Mouse (Mus musculus) hindbrain, embryonic 10.5 days (tissue): Measurements from ENCODE around the gene Heatr5a. TPM values are rescaled to one million over a fixed set of nuclear protein-coding genes. Genes with fewer than 3 reads are reported as not detected.

Source experiments
- DNase-seq: peaks from one replicate; pipeline ENCODE4 v3.0.0-alpha.2; 2017; ENCODE audit warnings: low spot score
- H3K27ac ChIP-seq: fragments of 300-500 bp; sonication (generic); 2 replicates; pipeline ENCODE4 v1.5.1; 2016; ENCODE audit warnings: mild to moderate bottlenecking, moderate library complexity
- H3K27me3 ChIP-seq: fragments of 300-500 bp; sonication (generic); 2 replicates; pipeline ENCODE4 v1.6.1; 2016; ENCODE audit warnings: mild to moderate bottlenecking; ENCODE audit not compliant: poor library complexity, insufficient read depth, severe bottlenecking
- H3K36me3 ChIP-seq: fragments of 300-500 bp; sonication (generic); 2 replicates; pipeline ENCODE4 v1.6.1; 2016; ENCODE audit warnings: mild to moderate bottlenecking, moderate library complexity
- H3K4me1 ChIP-seq: fragments of 300-500 bp; sonication (generic); replicated peaks from 2 replicates; pipeline ENCODE4 v1.6.1; 2016; ENCODE audit warnings: mild to moderate bottlenecking
- H3K4me3 ChIP-seq: fragments of 300-500 bp; sonication (generic); 2 replicates; pipeline ENCODE4 v1.5.1; 2016; ENCODE audit warnings: mild to moderate bottlenecking, moderate library complexity
- H3K9me3 ChIP-seq: fragments of 300-500 bp; sonication (generic); 2 replicates; pipeline ENCODE4 v1.6.1; 2016; ENCODE audit warnings: mild to moderate bottlenecking, moderate library complexity
- WGBS: fragments of 180-500 bp; shearing (Covaris S2); methylation state at CpG from one replicate; pipeline ENCODE4 v1.1.7; 2016; 5-methylcytosine and 5-hydroxymethylcytosine counted together
- polyA plus RNA-seq: library from polyadenylated mRNA; unstranded; fragments of >200 nt; fragmentation: Nextera tagmentation; extraction: Ambion mirVana; gene quantifications from 2 replicates; pipeline ENCODE4 v1.2.1, GENCODE M21; 2016

Gene Heatr5a
- polyA plus RNA-seq, 1 experiment from 2014 or later, result 10.1 TPM

DNA sequence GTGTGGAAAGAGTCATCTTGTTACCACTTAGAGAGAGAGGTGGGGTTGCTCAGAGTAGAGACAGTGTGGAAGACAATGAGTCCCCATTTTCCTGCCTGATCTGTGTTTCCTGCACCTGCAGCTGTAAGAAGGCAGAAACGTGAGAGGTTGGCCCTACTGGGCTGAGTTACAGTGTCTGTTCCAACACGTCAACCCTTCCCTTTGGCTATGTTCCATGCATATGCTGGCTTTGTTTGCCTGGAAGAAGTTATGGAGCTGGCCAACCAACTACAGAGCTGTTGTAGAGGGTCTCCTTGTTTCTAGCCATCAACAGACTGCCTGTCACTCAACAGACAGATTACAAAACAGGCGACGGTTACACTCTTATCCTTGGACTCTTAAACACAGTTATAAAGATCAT, 74.2 kb downstream of the Heatr5a start:
- Histone ChIP-seq H3K27ac (no peak overlapping the region), H3K36me3 (peaks cover 54% of the 10 kb centered on the region), H3K27me3 (no peaks in the 10 kb centered on the region), H3K4me1 (no peaks in the 10 kb centered on the region), H3K4me3 (no peak overlapping the region), H3K9me3 (no peaks in the 10 kb centered on the region)
- WGBS, result 93% methylated on average over 4 of the region's 4 CpGs
- DNase-seq, result no peak

DNA sequence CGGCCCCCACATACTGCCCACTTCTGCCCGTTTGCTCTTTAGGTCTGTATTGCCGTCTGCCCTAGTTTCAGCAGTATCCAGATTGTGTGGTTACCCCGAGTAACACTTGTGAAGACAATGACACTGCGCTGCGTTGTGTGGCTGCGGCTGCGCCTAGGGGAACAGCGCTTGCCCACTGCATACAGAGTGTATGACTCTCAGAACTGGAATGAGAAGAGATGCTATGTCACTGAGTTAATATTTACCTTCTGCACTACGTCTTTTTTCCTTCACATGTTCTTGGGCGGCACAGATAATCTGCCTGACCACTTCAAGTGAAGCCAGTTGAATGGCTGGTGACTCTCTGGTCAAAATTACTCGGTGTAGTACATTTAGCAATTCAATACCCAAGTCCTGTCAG, 82.5 kb downstream of the Heatr5a start:
- Histone ChIP-seq H3K36me3 (peaks cover 66% of the 10 kb centered on the region), H3K4me3 (no peak overlapping the region), H3K27ac (no peak overlapping the region), H3K4me1 (no peaks in the 10 kb centered on the region), H3K27me3 (no peaks in the 10 kb centered on the region), H3K9me3 (no peaks in the 10 kb centered on the region)
- DNase-seq, result no peak
- 95% methylated on average over 12 of the region's 12 CpGs for WGBS

DNA sequence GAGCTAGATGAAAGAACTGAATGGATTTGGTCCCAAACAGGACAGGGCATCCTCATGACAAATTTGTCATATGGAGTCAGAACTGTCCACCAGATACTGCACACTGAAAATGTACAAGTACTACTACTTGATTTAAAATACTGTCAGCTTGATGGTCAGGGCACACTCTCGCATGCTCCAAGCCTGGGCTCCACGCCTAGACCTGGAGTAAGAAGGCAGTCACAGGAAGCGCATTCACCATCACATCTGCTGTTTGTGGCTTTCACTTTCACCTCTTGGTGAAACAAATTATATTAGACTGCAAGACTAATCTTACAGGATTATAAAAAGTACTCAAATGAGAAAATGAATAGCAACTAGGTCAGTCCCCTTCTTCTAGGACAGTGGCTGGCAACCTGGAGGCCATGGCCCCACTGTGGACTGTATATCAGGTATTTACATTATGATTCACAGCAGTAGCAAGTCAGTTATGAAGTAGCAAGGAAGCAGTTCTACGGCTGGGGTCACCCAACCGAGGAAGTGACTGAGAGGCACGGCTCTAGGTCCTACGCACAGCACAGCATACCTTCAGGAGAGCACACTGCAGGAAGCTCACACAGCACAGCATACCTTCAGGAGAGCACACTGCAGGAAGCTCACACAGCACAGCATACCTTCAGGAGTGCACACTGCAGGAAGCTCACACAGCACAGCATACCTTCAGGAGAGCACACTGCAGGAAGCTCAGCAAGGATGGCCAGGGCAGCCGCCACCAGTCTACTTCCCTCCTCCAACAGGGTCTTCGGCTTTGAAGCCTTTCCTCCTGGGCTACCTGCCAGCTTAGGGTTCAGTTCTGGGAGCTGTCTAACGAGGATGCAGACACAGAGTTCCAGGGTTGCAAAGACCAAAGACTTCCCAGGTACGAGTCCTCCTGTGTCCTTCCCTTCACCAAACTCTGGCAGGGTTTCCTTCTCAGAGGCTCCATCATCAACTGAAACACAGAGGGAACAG, 83.5 kb downstream of the Heatr5a start:
- Histone ChIP-seq H3K4me3 (no peak overlapping the region), H3K27ac (no peak overlapping the region), H3K27me3 (no peaks in the 10 kb centered on the region), H3K4me1 (no peaks in the 10 kb centered on the region), H3K9me3 (no peaks in the 10 kb centered on the region), H3K36me3 (peaks cover 63% of the 10 kb centered on the region)
- DNase-seq, result no peak
- 90% methylated on average over 11 of the region's 11 CpGs for WGBS

DNA sequence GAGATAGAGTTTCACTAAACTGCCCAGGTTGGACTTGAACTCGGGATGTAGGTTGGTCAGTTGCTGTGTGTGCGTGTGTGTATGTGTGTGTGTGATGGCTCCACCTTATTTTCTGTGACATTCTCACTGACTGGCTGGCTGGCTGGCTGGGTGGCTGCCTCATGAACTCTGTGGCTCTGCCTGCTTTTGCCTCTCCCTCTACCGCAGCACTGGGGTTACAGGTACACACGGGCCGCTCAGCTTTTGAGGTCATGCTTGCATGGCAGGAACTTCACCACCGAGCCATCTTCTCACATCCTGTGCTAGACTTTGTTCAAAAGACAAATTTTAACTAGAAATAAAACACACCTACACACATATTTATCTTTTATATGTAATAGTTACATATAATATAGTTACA, 84.8 kb downstream of the Heatr5a start:
- H3K36me3 ChIP-seq, result peaks cover 60% of the 10 kb centered on the region
- H3K27me3 ChIP-seq, result no peaks in the 10 kb centered on the region
- no peak for DNase-seq
- 93% methylated on average over 6 of the region's 6 CpGs for WGBS
- no peaks in the 10 kb centered on the region for H3K9me3 ChIP-seq
- no peaks in the 10 kb centered on the region for H3K4me1 ChIP-seq
- no peak overlapping the region for H3K27ac ChIP-seq
- H3K4me3 ChIP-seq, result no peak overlapping the region

DNA sequence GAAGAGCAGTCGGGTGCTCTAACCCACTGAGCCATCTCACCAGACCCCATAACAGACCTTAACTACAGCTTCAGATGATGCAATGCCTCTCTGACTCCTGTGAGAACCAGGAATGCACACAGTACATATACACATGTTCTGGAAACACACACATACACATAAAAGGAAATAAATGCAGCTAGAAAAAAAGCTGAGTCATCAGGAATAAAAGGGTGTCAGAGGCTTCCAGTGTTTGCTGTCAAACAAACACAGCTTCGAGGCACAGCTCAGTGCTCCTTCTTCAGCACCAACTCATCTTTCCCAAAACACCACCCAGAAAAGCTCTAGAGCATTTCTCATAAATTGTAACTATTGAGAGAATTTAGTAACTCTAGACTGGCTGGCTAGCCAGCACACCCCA, 86.3 kb downstream of the Heatr5a start:
- H3K27ac ChIP-seq, result no peak overlapping the region
- H3K27me3 ChIP-seq, result no peaks in the 10 kb centered on the region
- no peak overlapping the region for H3K4me3 ChIP-seq
- H3K36me3 ChIP-seq, result peaks cover 62% of the 10 kb centered on the region
- no peaks in the 10 kb centered on the region for H3K4me1 ChIP-seq
- no peak for DNase-seq
- H3K9me3 ChIP-seq, result no peaks in the 10 kb centered on the region
- 92% methylated on average over 2 of the region's 2 CpGs for WGBS

DNA sequence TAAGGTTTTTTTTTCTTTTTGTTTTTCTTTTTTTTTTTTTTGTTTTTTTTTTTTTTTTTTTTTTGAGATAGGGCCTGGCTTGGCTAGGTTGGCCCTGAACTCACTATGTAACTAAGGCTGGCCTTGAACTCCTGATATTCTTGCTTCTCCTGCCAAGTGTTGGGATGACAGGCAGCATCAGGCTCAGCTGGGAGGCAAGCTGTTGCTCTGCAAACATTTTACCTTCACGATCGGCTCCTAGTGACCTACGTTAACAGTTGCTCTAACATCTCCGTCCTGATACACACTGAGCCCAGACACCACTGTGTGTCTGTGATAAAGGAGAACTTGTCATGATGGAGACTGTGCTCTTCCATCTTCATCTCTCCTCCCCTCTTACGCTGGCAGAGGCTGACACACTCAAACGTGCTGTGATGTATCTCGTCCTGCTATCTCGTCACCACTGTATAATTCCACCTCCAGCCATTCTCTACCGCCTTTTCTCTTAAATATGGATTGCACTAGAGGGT, 87.8 kb downstream of the Heatr5a start:
- Histone ChIP-seq H3K4me3 (no peak overlapping the region), H3K27me3 (no peaks in the 10 kb centered on the region), H3K9me3 (no peaks in the 10 kb centered on the region), H3K27ac (no peak overlapping the region), H3K4me1 (no peaks in the 10 kb centered on the region), H3K36me3 (peaks cover 62% of the 10 kb centered on the region)
- DNase-seq, result no peak
- WGBS, result 94% methylated on average over 9 of the region's 9 CpGs

DNA sequence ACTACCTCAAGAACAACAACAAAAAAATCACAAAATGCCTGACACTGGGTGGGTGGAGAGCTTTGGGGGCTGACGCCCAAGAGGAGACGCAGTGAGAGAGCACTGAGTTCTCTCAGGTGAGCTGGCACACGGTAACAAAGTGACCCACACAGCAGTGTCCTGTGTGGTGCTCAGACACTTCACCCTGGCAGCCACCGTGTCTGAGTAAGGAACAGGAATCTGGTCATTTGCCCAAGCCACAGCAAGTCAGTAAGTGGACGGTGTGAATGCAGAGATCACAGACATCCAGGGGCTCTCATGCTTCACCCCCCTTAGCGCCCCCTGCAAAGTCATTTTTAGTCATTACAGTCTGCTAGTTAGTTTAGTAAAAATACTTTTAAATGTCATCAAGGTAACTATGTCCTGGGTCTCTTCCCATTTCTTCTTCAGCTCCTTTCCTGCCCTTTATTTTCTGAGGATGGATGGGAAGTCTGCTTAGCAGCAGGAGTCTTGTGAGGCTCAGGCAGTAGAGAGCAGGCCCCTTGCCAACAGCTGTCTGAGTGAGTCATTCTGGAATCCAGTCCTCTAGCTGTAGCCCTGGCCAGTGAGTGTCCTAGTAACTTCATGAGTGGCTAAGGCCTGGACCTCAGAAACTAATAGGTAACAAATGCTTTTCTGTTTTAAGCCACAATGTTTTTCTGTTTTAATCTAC, 88.4 kb downstream of the Heatr5a start:
- DNase-seq, result no peak
- no peak overlapping the region for H3K4me3 ChIP-seq
- WGBS, result 90% methylated on average over 6 of the region's 6 CpGs
- no peaks in the 10 kb centered on the region for H3K4me1 ChIP-seq
- H3K27me3 ChIP-seq, result no peaks in the 10 kb centered on the region
- H3K27ac ChIP-seq, result no peak overlapping the region
- H3K36me3 ChIP-seq, result peaks cover 61% of the 10 kb centered on the region
- H3K9me3 ChIP-seq, result no peaks in the 10 kb centered on the region

DNA sequence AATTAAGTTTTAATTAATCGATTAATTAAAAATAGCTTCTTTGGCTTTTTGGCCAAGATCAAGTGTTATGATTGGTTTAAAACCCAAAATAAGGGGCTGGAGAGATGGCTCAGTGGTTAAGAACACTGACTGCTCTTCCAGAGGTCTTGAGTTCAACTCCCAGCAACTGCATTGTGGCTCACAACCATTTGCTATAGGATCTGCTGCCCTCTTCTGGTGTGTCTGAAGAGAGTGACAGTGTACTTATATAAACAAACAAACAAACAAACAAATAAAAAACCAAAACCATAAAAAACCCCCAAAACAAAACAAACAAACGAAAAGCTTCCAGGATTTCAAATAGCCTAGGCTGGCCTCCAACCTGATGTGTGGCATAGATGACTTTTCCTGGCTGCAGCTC, 89.3 kb downstream of the Heatr5a start:
- Histone ChIP-seq H3K27ac (no peak overlapping the region), H3K36me3 (peaks cover 61% of the 10 kb centered on the region)
- WGBS, result 94% methylated on average over 2 of the region's 2 CpGs

DNA sequence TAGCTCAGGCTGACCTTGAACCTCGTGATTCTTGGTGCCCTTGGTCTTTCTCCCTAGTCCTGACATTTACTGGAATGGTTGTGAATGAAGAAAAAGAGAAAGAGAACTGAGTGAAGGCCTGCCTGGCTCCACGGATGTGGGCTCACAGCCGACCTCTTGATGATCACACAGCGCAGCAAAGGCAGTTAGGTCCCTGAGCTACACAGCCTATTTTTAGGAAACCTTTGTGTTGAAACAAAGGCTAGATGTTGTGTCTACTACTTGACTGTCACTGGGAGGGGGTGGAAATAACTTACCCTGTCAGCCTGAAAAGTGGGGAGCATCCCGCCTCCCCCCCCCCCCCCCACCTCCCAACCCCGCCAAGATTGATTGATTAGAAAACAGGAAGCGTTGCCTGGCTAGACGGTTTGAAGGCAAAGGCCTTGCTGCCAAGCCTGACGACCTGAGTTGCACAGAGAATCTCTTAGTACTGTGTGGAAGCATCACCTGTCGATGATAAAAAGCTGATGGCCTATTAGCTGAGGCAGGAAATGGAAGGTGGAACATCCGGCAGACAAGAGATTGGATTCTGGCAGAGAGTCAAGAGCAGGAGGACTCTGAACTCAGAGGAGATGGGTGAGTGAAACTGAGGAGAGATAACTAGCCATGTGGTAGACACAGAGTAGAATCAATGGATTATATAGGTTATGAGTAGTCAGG, 99.5 kb downstream of the Heatr5a start:
- Histone ChIP-seq H3K9me3 (no peaks in the 10 kb centered on the region), H3K4me3 (no peak overlapping the region), H3K27me3 (no peaks in the 10 kb centered on the region), H3K4me1 (peaks cover 11% of the 10 kb centered on the region; the same call in 1 of the 2 replicates), H3K36me3 (0 out of 2 replicates have a peak, but pooled peaks cover 12% of the 10 kb centered on the region), H3K27ac (no peak overlapping the region)
- WGBS, result 67% methylated on average over 11 of the region's 11 CpGs
- DNase-seq, result no peak

More for the DNA sequence above, 89.3 kb downstream of the Heatr5a start:
- no peaks in the 10 kb centered on the region for H3K9me3 ChIP-seq
- H3K27me3 ChIP-seq, result no peaks in the 10 kb centered on the region
- DNase-seq, result no peak
- H3K4me3 ChIP-seq, result no peak overlapping the region
- no peaks in the 10 kb centered on the region for H3K4me1 ChIP-seq

DNA sequence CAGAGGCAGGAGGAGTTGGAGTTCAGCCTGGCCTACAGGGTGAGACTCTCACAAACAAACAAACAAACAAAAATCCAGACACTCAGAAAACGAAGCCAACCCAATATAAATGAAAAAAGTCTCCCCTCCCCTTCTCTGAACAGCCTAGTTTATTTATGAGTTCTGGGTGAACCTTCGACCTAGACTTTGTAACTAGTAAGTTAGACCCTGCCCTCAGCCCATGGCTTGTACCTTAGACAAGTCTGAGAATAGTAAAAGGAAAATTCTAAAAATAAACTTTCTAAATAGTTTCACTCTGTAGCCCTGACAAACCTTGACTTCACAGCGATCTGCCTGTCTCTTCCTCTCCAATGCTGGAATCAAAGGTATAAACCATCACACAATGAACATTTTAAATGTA, 101.6 kb downstream of the Heatr5a start:
- DNase-seq, result no peak
- no peak overlapping the region for H3K4me3 ChIP-seq
- 81% methylated on average over 3 of the region's 3 CpGs for WGBS
- peaks cover 32% of the 10 kb centered on the region for H3K4me1 ChIP-seq
- no peaks in the 10 kb centered on the region for H3K9me3 ChIP-seq
- H3K27ac ChIP-seq, result no peak overlapping the region
- 0 out of 2 replicates have a peak, but pooled peaks cover 6% of the 10 kb centered on the region for H3K36me3 ChIP-seq
- no peaks in the 10 kb centered on the region for H3K27me3 ChIP-seq

DNA sequence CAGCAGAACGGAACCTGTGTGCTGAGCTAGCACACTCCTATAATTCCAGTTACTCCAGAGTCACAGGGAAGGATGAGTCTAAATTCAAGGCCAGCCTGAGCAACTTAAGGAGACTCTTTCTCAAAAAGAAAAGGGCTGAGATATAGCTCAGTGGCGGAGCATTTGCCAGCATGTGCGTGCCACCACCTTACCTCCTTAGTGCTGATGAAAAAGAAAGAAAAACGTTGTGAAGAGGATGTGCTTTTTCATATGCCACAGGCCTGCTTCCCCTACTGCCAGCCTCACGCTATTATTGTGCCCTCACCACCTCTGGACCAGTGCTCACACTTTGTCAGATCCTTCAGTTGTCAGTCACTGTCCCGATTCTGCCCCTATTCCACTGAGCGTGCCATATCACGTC, 104.0 kb downstream of the Heatr5a start:
- H3K4me3 ChIP-seq, result no peak overlapping the region
- H3K36me3 ChIP-seq, result no peaks in the 10 kb centered on the region
- 86% methylated on average over 8 of the region's 8 CpGs for WGBS
- H3K27ac ChIP-seq, result no peak overlapping the region
- peaks cover 37% of the 10 kb centered on the region for H3K4me1 ChIP-seq
- no peak for DNase-seq
- H3K9me3 ChIP-seq, result no peaks in the 10 kb centered on the region
- peaks cover 5% of the 10 kb centered on the region; the same call in 1 of the 2 replicates for H3K27me3 ChIP-seq

DNA sequence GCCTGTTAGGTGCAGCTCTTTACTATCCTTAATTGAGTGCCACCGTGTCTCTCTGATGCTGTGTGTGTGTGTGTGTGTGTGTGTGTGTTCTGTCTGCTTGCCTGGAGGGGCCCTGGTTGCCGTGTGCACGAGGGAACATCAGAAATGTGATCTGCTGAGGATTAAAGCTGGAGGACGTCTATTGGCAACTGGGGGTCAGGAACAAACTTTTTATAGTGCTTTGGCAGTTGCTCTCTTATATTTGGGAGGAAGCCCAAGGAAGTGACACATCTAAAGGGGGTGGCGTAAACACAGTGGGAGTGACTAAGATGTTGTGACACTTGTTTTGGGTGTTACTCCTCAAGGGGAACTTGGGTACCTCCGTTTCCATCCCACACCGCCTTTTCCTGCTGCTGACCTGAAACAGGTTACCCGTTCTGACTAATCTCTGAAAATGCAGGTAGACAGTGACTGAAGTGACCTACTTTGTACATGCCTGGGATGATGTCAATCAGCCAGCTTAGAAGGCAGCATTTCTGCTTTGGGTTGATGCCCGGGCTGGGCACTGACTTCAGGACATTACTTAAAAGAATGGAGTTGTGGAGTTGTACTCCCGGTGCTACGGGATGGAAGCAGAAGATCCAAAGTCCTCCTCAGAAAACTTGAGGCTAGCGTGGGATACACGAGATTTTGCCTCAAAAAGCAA, 104.8 kb downstream of the Heatr5a start:
- no peak for DNase-seq
- H3K36me3 ChIP-seq, result no peaks in the 10 kb centered on the region
- 71% methylated on average over 13 of the region's 13 CpGs for WGBS
- peaks cover 37% of the 10 kb centered on the region for H3K4me1 ChIP-seq
- H3K27me3 ChIP-seq, result peaks cover 5% of the 10 kb centered on the region; the same call in 1 of the 2 replicates
- no peak overlapping the region for H3K4me3 ChIP-seq
- no peaks in the 10 kb centered on the region for H3K9me3 ChIP-seq
- H3K27ac ChIP-seq, result no peak overlapping the region
